22 mouse cellular contexts compared by ENCODE assay signal in genomic region chr10:112263467-112263866, GRCm38 (mm10). TPM values are rescaled to one million over a fixed set of nuclear protein-coding genes. Genes with fewer than 3 reads are reported as not detected.
DNase-seq lines count a peak whose midpoint lies in the region.
"Had no signal": no experiment of that assay in that cellular context is flagged by ENCODE, and none has a peak within 500 bp of the region (broad histone marks: within the 10 kb centered on the region; RNA-seq: fewer than 3 reads in every experiment).

No protein-coding gene starts in this region.

- peak; percentile 20 to 64 for DNase-seq in frontal cortex, adult 2 months (ENCODE audit: extremely low spot score in 1 of 2, low spot score in 1 of 2)
- no peak for DNase-seq in frontal cortex, postnatal 10 days (ENCODE audit: low spot score in 2 of 2)
- peak; percentile 48 to 74 for DNase-seq in left cerebral cortex, adult 18-20 months (ENCODE audit: low spot score in 2 of 2)
- no peak for DNase-seq in left cerebral cortex, postnatal 10 days (ENCODE audit: extremely low spot score in 1 of 2, low spot score in 2 of 2)
- DNase-seq in right cerebral cortex, postnatal 25 days: peak; percentile 13
- DNase-seq in right cerebral cortex, postnatal 4 days: no peak
- DNase-seq in neural tube, embryonic 10.5 days (ENCODE audit: extremely low spot score, low spot score): no peak
- DNase-seq in kidney, adult 8-10 months: no peak
- DNase-seq: adrenal gland, adult 8-10 months; cerebellum, adult 8-10 months; cerebellum, postnatal 25 days; forebrain, postnatal 0 days; gastrocnemius, postnatal 10 days; heart, postnatal 10 days; kidney, adult 11 months; kidney, postnatal 25 days; liver, postnatal 0 days; lung, postnatal 36 days had no signal

- intact Hi-C loops in left cerebral cortex, postnatal 10 days (cut with DNase I): no loop called here

RNA-seq across cellular contexts. Expression of gene Kcnc2, which starts 7.5 kb away (rescaled TPM):
- 50.3 and 53.9 TPM in 2 replicates for polyA plus RNA-seq in frontal cortex, adult 2 months (2012; rRNA removed)
- 10 to 100 TPM; 89.9 to 95.7 TPM for total RNA-seq in left cerebral cortex, adult 18-20 months (2021)
- 10 to 100 TPM; 40.5 to 40.9 TPM for total RNA-seq in left cerebral cortex, postnatal 10 days (2021)
- total RNA-seq: hematopoietic stem cell, adult 5-6 weeks; megakaryocyte, adult 5-6 weeks had no signal
- polyA plus RNA-seq: G1E; liver, embryonic 12.5 days; liver, postnatal 0 days had no signal

Comparison
In these comparisons a context has a peak if more than half of its experiments do, and no peak if none do; other contexts are left out.
1. DNase-seq: peak in frontal cortex, adult 2 months (2 of 2), left cerebral cortex, adult 18-20 months (2 of 2) and right cerebral cortex, postnatal 25 days (single experiment); none in frontal cortex, postnatal 10 days (0 of 2), left cerebral cortex, postnatal 10 days (0 of 2), right cerebral cortex, postnatal 4 days (single experiment), neural tube, embryonic 10.5 days (single experiment) and kidney, adult 8-10 months (0 of 2).